Mouse (Mus musculus) cortical plate, adult 2 months (tissue): ENCODE data around the gene Id2. TPM values are rescaled to one million over a fixed set of nuclear protein-coding genes. Genes with fewer than 3 reads are reported as not detected.

ENCODE experiments used
- H3K27ac ChIP-seq: fragments of 200-500 bp; 2 replicates; pipeline ENCODE4 v1.5.1; 2012; ENCODE audit warnings: low read length, control low read depth, inconsistent platforms; ENCODE audit not compliant: insufficient read depth
- H3K4me1 ChIP-seq: fragments of 200-500 bp; 2 replicates; pipeline ENCODE4 v1.6.1; 2011; ENCODE audit warnings: low read length; ENCODE audit not compliant: control insufficient read depth, insufficient read depth
- H3K4me3 ChIP-seq: fragments of 200-500 bp; 2 replicates; pipeline ENCODE4 v1.5.1; 2011; ENCODE audit warnings: mild to moderate bottlenecking, low read length, control low read depth; ENCODE audit not compliant: insufficient read depth
- CTCF ChIP-seq: fragments of 200-500 bp; IDR thresholded peaks from 2 replicates; pipeline ENCODE4 v1.5.1; 2011; ENCODE audit warnings: mild to moderate bottlenecking, control low read depth, low read length; ENCODE audit not compliant: insufficient read depth; ENCODE audit errors: extremely low read depth
- POLR2A ChIP-seq: fragments of 200-500 bp; IDR thresholded peaks from 2 replicates; pipeline ENCODE4 v1.6.1; 2011; ENCODE audit warnings: mild to moderate bottlenecking, low read length, control low read depth; ENCODE audit not compliant: insufficient read depth; ENCODE audit errors: extremely low read depth
- polyA plus RNA-seq: library from polyadenylated mRNA; depleted of rRNA; stranded (reverse); fragments of >200 nt; gene quantifications from 2 replicates; pipeline ENCODE4 v1.2.3, GENCODE M21; 2012

The Id2 gene
- polyA plus RNA-seq, 1 experiment = 219 TPM

GRCm38 (mm10) chr12:25092027-25092704 is 4.8 kb downstream of the Id2 start:
- no peaks in the 10 kb centered on the region for H3K4me1 ChIP-seq
- no peak for TF ChIP-seq POLR2A
- TF ChIP-seq CTCF = peak; percentile 90
- no peak overlapping the region for H3K27ac ChIP-seq
- peak overlapping the region; percentile 32 for H3K4me3 ChIP-seq

- TF ChIP-seq POLR2A = no peak
- TF ChIP-seq CTCF = no peak
Measured at GRCm38 (mm10) chr12:25089433-25089832, 7.5 kb downstream of the Id2 start.

GRCm38 (mm10) chr12:25086966-25087365 is 10.0 kb downstream of the Id2 start:
- TF ChIP-seq CTCF (no peak), POLR2A (no peak)
- Histone ChIP-seq H3K4me3 (no peak overlapping the region), H3K4me1 (no peaks in the 10 kb centered on the region), H3K27ac (no peak overlapping the region)

More at GRCm38 (mm10) chr12:25089433-25089832, 7.5 kb downstream of the Id2 start:
- no peak overlapping the region for H3K27ac ChIP-seq
- H3K4me3 ChIP-seq = no peak overlapping the region
- no peaks in the 10 kb centered on the region for H3K4me1 ChIP-seq

- Histone ChIP-seq H3K27ac (no peak overlapping the region), H3K4me3 (no peak overlapping the region), H3K4me1 (no peaks in the 10 kb centered on the region)
- TF ChIP-seq POLR2A (no peak), CTCF (no peak)
Measured at GRCm38 (mm10) chr12:25083260-25084178, 13.4 kb downstream of the Id2 start.

GRCm38 (mm10) chr12:25074344-25074743 is 22.6 kb downstream of the Id2 start:
- Histone ChIP-seq H3K4me1 (no peaks in the 10 kb centered on the region), H3K27ac (peak overlapping the region; percentile 6; the same call in 1 of the 2 replicates), H3K4me3 (no peak overlapping the region)
- TF ChIP-seq POLR2A (no peak), CTCF (no peak)

GRCm38 (mm10) chr12:25073374-25073773 is 23.6 kb downstream of the Id2 start:
- TF ChIP-seq CTCF (no peak), POLR2A (no peak)
- H3K27ac ChIP-seq = no peak overlapping the region
- no peak overlapping the region for H3K4me3 ChIP-seq
- no peaks in the 10 kb centered on the region for H3K4me1 ChIP-seq

GRCm38 (mm10) chr12:25062264-25062663 is 34.7 kb downstream of the Id2 start:
- peaks cover 2% of the 10 kb centered on the region for H3K4me1 ChIP-seq
- no peak overlapping the region for H3K4me3 ChIP-seq
- H3K27ac ChIP-seq = no peak overlapping the region
- TF ChIP-seq CTCF (no peak), POLR2A (no peak)

- Histone ChIP-seq H3K27ac (no peak overlapping the region), H3K4me1 (peaks cover 2% of the 10 kb centered on the region), H3K4me3 (no peak overlapping the region)
- no peak for TF ChIP-seq POLR2A
- TF ChIP-seq CTCF = no peak
Measured at GRCm38 (mm10) chr12:25060901-25061300, 36.0 kb downstream of the Id2 start.

- Histone ChIP-seq H3K4me1 (peaks cover 3% of the 10 kb centered on the region), H3K27ac (no peak overlapping the region), H3K4me3 (no peak overlapping the region)
- TF ChIP-seq CTCF (no peak), POLR2A (no peak)
Measured at GRCm38 (mm10) chr12:25059487-25060200, 37.3 kb downstream of the Id2 start.

- no peak overlapping the region for H3K4me3 ChIP-seq
- H3K4me1 ChIP-seq = peaks cover 5% of the 10 kb centered on the region
- no peak for TF ChIP-seq POLR2A
- no peak for TF ChIP-seq CTCF
- H3K27ac ChIP-seq = no peak overlapping the region
Measured at GRCm38 (mm10) chr12:25054963-25055362, 42.0 kb downstream of the Id2 start.
